Mouse (Mus musculus) spleen, adult 2 months (tissue): ENCODE data around the gene Zfp809. TPM values are rescaled to one million over a fixed set of nuclear protein-coding genes. Genes with fewer than 3 reads are reported as not detected.
A peak's percentile ranks its signal among the peaks of the same experiment; 100 is the strongest.
"Not testable (repeated sequence)": the region's sequence is repeated elsewhere in the genome, so short reads cannot be mapped to it uniquely, and the experiment has no call there.

Source experiments
- DNase-seq, 2 experiments: peaks; one replicate each; pipeline versions ENCODE4 v3.0.0 to v3.0.0-alpha.2; 2012 to 2021; ENCODE audit warnings: low spot score in 2 of 2, low read depth in 1 of 2
- H3K27ac ChIP-seq: fragments of 200-500 bp; 2 replicates; pipeline ENCODE4 v1.5.1; 2012; ENCODE audit warnings: low read length, inconsistent platforms; ENCODE audit not compliant: insufficient read depth
- H3K27me3 ChIP-seq: fragments of 200-500 bp; 2 replicates; pipeline ENCODE4 v1.6.1; 2012; ENCODE audit warnings: mild to moderate bottlenecking, moderate library complexity, low read length, inconsistent platforms; ENCODE audit not compliant: control insufficient read depth, insufficient read depth
- H3K36me3 ChIP-seq: fragments of 200-500 bp; 2 replicates; pipeline ENCODE4 v1.6.1; 2012; ENCODE audit warnings: mild to moderate bottlenecking, low read length, inconsistent platforms; ENCODE audit not compliant: control insufficient read depth, insufficient read depth
- H3K4me1 ChIP-seq: fragments of 200-500 bp; 2 replicates; pipeline ENCODE4 v1.6.1; 2011; ENCODE audit warnings: inconsistent platforms; ENCODE audit not compliant: control insufficient read depth, insufficient read depth, insufficient read length
- H3K4me3 ChIP-seq: fragments of 200-500 bp; 2 replicates; pipeline ENCODE4 v1.5.1; 2011; ENCODE audit warnings: mild to moderate bottlenecking, inconsistent platforms; ENCODE audit not compliant: insufficient read depth, insufficient read length; ENCODE audit errors: extremely low read depth
- CTCF ChIP-seq: fragments of 200-500 bp; IDR thresholded peaks from 2 replicates; pipeline ENCODE4 v1.5.1; 2011; ENCODE audit warnings: mild to moderate bottlenecking, inconsistent platforms; ENCODE audit not compliant: insufficient read depth, insufficient read length, insufficient replicate concordance; ENCODE audit errors: extremely low read depth
- POLR2A ChIP-seq: fragments of 200-500 bp; IDR thresholded peaks from 2 replicates; pipeline ENCODE4 v1.6.1; 2011; ENCODE audit warnings: low read depth, low read length, inconsistent platforms
- WGBS: fragments of 180-500 bp; shearing (Covaris S2); methylation state at CpG from one replicate; pipeline ENCODE4 v1.1.7; 2018; 5-methylcytosine and 5-hydroxymethylcytosine counted together
- polyA plus RNA-seq: library from polyadenylated mRNA; depleted of rRNA; stranded (reverse); fragments of >200 nt; gene quantifications from 2 replicates; pipeline ENCODE4 v1.2.3, GENCODE M21; 2012

The Zfp809 gene
- polyA plus RNA-seq, 1 experiment = 13.8 TPM

DNA sequence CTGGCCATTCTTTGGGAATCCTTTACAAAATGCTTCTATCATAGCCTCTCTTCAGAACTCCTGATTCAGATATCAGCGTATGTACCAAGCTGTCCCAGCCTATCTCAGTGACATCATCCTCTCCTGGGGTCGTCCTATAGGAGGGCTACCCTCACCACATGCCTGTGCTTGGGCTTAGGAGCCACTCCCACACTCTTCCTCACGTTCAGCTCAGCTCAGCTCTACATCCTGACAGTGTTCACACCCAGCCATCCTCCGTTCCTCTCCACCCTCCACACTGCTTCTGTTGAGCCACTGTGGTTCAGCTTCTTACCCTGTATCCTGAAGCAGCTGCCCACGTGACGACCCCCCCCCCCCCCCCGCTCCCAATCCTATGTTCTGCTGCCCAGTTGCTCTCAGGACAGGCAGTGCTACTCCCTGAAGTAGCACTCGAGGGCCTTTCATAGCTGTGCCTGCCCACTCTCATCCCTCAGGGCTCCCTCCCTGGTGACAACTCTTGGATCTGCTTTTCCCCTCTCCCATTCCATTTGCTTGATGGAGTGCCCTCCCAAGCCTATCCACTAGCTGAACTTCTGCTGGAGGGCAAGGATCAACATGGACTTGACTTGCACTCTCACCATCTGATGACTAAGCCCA is 7.5 kb upstream of the Zfp809 start:
- H3K27ac ChIP-seq = no peak overlapping the region
- no peaks in the 10 kb centered on the region for H3K27me3 ChIP-seq
- TF ChIP-seq CTCF (no peak), POLR2A (no peak)
- DNase-seq = no peak
- H3K36me3 ChIP-seq = no peaks in the 10 kb centered on the region
- H3K4me3 ChIP-seq = no peak overlapping the region
- H3K4me1 ChIP-seq = no peaks in the 10 kb centered on the region
- 57% methylated on average over 8 of the region's 8 CpGs for WGBS

GRCm38 (mm10) chr9:22224066-22224465 is 1.4 kb upstream of the Zfp809 start:
- no peak for DNase-seq
- no peak for TF ChIP-seq POLR2A
- TF ChIP-seq CTCF = no peak
- H3K27me3 ChIP-seq = no peaks in the 10 kb centered on the region
- no peak overlapping the region for H3K4me3 ChIP-seq
- no peaks in the 10 kb centered on the region for H3K36me3 ChIP-seq
- no peak overlapping the region for H3K27ac ChIP-seq
- no peaks in the 10 kb centered on the region; the same call in 1 of the 2 replicates for H3K4me1 ChIP-seq
- 96% methylated on average over 4 of the region's 4 CpGs for WGBS

GRCm38 (mm10) chr9:22224536-22225503 is 694 bp upstream of the Zfp809 start:
- Histone ChIP-seq H3K4me1 (no peaks in the 10 kb centered on the region; the same call in 1 of the 2 replicates), H3K27ac (peak overlapping the region; percentile 71), H3K36me3 (no peaks in the 10 kb centered on the region), H3K27me3 (no peaks in the 10 kb centered on the region), H3K4me3 (peak overlapping the region; percentile 85)
- 22% methylated on average over 17 of the region's 17 CpGs for WGBS
- TF ChIP-seq CTCF (no peak), POLR2A (no peak)
- peak; percentile 17 to 77 for DNase-seq

- DNase-seq, H3K27ac ChIP-seq, H3K4me1 ChIP-seq, H3K36me3 ChIP-seq, H3K27me3 ChIP-seq: not testable (repeated sequence)
- WGBS = 48% methylated on average over 7 of the region's 7 CpGs
- H3K4me3 ChIP-seq = 0 out of 2 replicates have a peak overlapping the region, but pooled peaks have one; percentile 85
These were observed 817 bp downstream of the Zfp809 start for GRCm38 (mm10) chr9:22226389-22226673.

DNA sequence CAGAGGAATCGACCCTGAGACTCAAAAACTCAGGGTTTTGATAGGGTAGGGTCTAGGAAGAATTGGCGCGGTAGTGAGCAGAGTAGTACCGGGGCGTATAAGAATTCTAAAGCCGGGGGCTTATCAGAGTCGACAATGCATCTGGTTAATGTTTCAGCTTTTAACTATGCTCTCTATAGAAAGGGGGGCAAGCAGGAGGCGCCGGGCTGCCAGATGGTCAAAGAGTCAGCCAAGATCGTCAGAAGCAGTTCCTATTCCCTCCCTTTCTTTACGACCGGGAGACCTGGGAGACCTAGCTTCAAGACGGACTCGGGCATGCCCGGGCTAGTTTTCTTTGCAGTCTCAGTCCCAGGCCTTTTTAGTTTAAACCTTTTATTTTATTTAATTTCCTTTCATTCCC is 1.3 kb downstream of the Zfp809 start:
- no peak for DNase-seq
- H3K4me3 ChIP-seq = no peak overlapping the region
- no peaks in the 10 kb centered on the region; the same call in 1 of the 2 replicates for H3K4me1 ChIP-seq
- no peaks in the 10 kb centered on the region for H3K27me3 ChIP-seq
- H3K27ac ChIP-seq = peak overlapping the region; percentile 4; the same call in 1 of the 2 replicates
- no peak for TF ChIP-seq POLR2A
- no peak for TF ChIP-seq CTCF
- WGBS = 91% methylated on average over 15 of the region's 15 CpGs
- H3K36me3 ChIP-seq = no peaks in the 10 kb centered on the region

- no peak overlapping the region for H3K4me3 ChIP-seq
- no peaks in the 10 kb centered on the region for H3K27me3 ChIP-seq
- no peak for DNase-seq
- WGBS = 82% methylated on average over 7 of the region's 7 CpGs
- no peaks in the 10 kb centered on the region for H3K36me3 ChIP-seq
- TF ChIP-seq POLR2A (no peak), CTCF (no peak)
- no peaks in the 10 kb centered on the region; the same call in 1 of the 2 replicates for H3K4me1 ChIP-seq
- H3K27ac ChIP-seq = no peak overlapping the region
These were observed 4.0 kb downstream of the Zfp809 start for GRCm38 (mm10) chr9:22229386-22230026.

GRCm38 (mm10) chr9:22230061-22230460 is 4.5 kb downstream of the Zfp809 start:
- Histone ChIP-seq H3K4me3 (no peak overlapping the region), H3K27ac (no peak overlapping the region), H3K4me1 (no peaks in the 10 kb centered on the region; the same call in 1 of the 2 replicates), H3K27me3 (no peaks in the 10 kb centered on the region), H3K36me3 (no peaks in the 10 kb centered on the region)
- no peak for DNase-seq
- 94% methylated on average over 3 of the region's 3 CpGs for WGBS
- TF ChIP-seq POLR2A = no peak
- no peak for TF ChIP-seq CTCF
